Mouse (Mus musculus): ENCODE data around the gene Pccb. TPM values are rescaled to one million over a fixed set of nuclear protein-coding genes. Genes with fewer than 3 reads are reported as not detected.

Gene Pccb
- total RNA-seq, 1 experiment from 2014 or later, result 144 TPM

GRCm38 (mm10) chr9:100987006-100987405 is 47.7 kb downstream of the Pccb start:
- DNase-seq, result no peak

- DNase-seq, result no peak
These were observed 50.1 kb downstream of the Pccb start for GRCm38 (mm10) chr9:100984381-100985310.

GRCm38 (mm10) chr9:100982786-100983185 is 51.9 kb downstream of the Pccb start:
- no peak for DNase-seq

GRCm38 (mm10) chr9:100979260-100979659 is 55.4 kb downstream of the Pccb start:
- DNase-seq, result no peak

GRCm38 (mm10) chr9:100978666-100979065 is 56.0 kb downstream of the Pccb start:
- no peak for DNase-seq

GRCm38 (mm10) chr9:100969461-100969860 is 65.2 kb downstream of the Pccb start:
- no peak for DNase-seq

GRCm38 (mm10) chr9:100964106-100964505 is 70.6 kb downstream of the Pccb start:
- DNase-seq, result no peak

GRCm38 (mm10) chr9:100963428-100963912 is 71.2 kb downstream of the Pccb start:
- no peak for DNase-seq

GRCm38 (mm10) chr9:100962903-100963427 is 71.7 kb downstream of the Pccb start:
- DNase-seq, result no peak

- DNase-seq, result peak; percentile 69
These were observed 83.2 kb downstream of the Pccb start for GRCm38 (mm10) chr9:100951481-100951880.

GRCm38 (mm10) chr9:100944677-100945365 is 89.9 kb downstream of the Pccb start:
- no peak for DNase-seq

- no peak for DNase-seq
These were observed 92.7 kb downstream of the Pccb start for GRCm38 (mm10) chr9:100942042-100942441.

Other genes with a start within 250 kb of the Pccb start
- gene Msl2, start 39.2 kb upstream of the Pccb start, total RNA-seq (2021), result 55.2 and 58.1 TPM in 2 replicates
- gene Ppp2r3a, start 216.9 kb upstream of the Pccb start, total RNA-seq (2021), result 27.7 and 30.5 TPM in 2 replicates